Mouse (Mus musculus) gastrocnemius, postnatal 4 days (tissue): ENCODE measurements at regions not wholly inside any gene's neighbourhood (a gene's known extent, or its start where the extent isn't known, plus 50 kb on each side); places are given as distances from the start of the nearest gene placed in this dataset.
A peak's percentile ranks its signal among the peaks of the same experiment; 100 is the strongest.

Experiments used
- DNase-seq, 2 experiments: peaks; one replicate each; pipeline ENCODE4 v3.0.0; 2021 to 2022; ENCODE audit warnings: low spot score in 2 of 2, mixed read lengths in 2 of 2

DNA sequence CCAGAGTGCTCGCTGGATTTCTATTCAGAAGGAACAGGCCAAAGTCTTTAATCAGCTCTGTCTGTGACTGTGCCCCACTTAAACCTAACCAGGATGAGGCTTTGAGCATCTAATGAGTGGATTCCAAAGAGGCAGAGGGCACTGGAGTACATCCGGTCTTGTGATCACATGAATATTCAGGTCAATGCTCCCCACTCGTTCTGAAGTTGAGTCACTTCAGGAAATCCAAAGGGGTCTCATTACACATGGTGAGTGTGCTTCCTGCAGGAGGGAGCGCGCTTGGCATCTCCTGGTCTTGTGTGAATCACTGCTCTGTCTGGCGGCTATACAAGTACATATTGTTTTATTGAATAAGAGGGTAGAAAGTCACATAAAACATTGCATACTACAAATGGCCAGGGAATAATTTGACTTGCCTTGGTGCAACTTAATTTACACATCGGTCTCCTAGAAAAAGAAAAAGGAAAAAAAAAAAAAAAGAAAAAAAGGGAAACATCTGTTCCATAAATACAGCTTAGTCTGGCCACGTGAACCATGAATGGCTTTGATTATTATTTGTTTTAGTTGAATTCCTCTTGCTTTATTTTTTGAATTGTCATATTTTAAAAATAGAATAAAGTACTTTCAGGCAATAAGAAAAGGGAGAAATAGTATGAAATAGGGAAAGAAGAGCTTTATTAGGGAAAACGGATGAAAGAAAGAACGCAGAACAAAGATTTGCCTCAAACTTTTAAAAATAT lies 148.1 kb upstream of the Hmga2 start:
- no peak for DNase-seq

DNA sequence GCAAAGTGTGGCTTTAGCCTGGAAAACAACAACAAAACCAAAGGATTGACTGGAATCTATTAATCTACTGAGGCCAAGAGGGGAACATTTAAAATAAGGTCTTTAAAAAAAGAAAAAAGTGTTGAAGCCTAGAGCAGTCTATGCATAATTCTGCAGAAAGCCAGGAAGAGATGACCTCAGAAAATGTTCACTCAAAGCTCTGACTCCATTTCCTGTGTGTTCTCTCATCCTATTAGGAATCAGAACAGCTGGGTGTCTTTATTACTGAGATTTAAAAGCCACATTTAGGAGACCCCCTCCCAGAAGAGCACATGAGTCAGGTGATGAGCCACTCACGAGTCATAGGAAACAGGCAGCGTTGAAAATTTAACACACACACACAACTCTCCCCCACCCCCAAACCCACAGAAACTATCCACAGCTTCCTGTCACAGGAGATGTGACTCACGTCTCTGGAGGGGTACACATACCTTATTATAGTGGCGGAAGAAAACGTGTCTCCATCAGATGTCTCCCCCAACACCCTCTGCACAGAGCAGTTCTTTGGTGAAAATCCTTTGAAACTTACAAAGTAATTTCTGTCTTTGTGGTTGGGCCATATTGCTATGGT lies 140.2 kb upstream of the Hmga2 start:
- DNase-seq = no peak

DNA sequence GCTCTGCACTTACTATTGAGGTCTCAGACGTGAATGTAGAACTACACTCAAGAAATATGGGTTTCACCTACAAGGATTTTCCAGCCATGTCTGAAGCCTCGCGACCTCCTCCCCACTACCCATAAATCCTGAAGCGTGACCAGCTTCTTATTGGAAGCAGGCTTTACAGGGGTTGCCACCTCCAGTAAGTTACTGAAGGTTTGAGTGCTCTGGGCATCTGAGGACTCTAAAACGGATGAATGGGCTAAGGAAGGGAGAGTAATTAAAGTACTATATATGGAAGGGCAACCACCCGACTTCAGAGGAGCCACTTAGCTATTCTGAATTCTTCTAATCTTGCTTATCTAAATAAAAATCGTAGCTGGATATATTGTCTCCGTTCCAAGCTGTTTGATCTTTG lies 136.1 kb upstream of the Hmga2 start:
- no peak for DNase-seq

DNA sequence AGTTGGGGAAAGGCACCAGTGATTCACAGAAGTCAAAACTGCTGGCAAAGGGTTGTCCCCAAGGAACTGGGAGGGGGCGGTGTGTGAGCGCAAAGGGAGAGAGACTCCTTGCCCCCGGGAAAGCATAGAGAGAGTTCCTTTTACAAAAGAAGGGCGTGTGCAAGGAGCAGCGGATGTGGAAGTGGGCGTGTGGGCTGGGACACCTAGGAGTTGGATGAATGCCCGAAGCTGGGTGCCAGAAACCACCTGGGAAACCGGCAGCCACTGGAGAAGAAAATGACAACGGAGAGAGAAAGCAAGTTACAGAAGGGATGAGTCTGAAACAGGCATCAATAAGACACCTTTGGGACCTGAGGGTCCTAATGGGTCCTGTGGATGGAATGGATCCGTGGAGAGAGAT lies 133.8 kb upstream of the Hmga2 start:
- no peak for DNase-seq

DNA sequence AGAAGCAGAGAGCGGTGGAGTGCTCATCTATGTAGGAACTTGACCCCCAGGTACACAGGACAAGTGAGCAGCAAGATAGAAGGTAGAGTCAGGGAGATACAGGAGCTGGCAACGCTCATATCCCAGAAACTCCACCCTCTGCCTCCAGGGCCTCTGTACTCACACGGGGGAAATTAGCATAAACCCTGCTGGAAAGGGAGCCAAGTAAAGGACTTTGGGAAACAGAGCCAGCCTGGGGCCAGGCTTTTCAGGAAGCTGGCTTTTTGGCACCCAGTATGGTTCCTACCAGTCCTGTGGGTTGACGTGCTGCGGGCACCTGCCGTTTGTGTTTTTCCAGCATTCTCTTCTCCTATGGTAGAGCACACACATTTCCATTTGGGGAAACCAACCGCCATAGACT lies 128.2 kb upstream of the Hmga2 start:
- DNase-seq = no peak

DNA sequence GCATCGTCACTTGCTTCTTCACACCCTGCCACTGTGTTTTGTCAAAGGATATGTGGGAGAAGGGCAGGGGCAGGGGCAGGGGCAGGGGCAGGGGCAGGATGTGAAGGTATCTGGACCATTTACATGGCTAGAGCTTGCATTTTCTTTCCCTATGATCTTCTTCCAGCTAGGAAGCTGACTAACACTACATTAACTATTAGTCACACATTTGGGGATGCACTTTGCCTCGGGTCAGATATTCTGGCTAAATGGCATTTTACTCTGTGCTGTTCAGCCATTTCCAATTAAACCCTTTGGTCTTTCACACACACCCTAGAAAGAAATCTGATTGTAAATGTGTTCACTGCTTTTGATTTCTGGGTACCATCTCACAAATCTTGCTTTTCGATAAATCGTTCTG lies 126.9 kb upstream of the Hmga2 start:
- DNase-seq = no peak

DNA sequence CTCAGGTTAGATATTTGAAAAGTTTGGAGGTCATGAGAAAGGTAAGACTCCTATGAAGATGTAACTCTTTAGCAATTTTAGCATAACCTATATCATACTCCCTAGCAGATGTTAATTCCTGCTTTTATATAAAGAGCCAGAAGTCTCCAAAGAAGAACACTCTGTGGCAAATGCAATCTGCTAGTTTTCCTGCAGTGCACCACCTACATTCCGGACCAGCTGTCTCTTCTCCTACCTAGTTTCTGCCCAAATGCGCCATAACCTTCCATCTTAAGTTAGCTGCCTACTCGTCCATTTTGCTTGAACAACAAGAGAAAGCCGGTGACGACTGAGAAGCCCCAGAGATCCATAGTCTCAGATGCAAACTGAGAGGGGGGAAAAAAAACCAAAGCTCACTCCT lies 124.5 kb upstream of the Hmga2 start:
- no peak for DNase-seq

DNA sequence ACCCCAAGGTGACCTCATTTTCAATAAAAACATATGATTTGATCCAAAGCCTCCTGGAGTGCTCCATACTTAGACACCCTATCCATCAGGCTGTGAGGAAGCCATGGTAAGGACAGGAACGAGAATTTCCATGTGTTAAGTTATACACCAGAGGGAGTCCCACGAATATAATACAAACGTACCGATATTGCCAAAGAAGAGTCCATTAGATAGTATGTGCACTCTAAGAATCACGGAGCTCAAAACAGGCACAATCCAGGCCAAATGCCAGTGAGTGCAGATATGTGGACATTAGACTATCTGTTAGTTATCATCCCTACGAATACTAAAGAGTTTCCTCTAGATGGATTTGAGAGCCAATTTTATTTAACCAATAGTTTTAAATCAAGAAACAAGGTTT lies 123.3 kb upstream of the Hmga2 start:
- DNase-seq = no peak

DNA sequence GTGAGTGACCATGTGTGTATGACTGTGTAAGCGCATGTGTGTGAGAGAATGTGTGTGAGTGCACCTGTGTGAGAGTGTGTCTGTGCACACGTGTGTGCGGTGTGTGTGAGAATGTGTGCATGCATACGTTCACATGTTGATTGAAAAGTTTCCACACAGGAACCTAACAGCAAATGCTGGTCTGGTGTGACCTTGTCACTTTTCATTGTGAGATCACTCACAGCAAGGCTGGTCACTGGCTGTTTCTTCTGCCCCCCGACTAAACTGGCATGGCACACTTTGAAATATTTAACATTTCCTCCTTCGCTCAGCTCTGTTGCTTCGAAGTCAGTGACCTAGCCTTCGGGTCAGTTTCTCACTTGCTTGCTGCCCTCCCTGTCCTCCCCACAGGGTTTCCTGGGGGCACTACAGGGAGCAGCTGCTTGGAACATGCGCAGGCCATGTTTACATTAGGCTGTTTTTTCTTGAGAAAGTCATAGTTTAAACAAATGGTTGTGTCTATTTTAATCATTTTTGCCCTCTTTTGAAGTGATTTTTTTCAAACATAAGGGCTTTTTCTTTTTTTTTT lies 121.1 kb upstream of the Hmga2 start:
- DNase-seq = no peak

DNA sequence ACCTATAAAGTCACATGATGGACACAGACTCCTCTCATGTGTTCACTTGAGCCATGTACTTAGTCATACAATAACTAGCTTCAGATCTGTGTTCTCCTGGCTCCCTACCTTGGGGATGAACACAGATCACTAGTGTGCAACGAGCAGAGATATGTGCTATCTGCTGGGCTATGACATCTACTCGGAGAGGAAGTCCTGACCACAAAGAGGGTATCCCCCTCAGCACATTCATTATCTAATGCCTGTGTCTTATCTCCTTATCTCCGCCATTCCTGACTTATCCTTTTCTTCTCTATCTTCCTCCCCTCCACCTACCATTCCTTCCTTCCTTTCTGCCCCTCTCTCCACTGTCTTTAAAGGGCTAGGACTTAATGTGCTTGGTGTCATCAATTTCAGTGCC lies 118.9 kb upstream of the Hmga2 start:
- DNase-seq = no peak

DNA sequence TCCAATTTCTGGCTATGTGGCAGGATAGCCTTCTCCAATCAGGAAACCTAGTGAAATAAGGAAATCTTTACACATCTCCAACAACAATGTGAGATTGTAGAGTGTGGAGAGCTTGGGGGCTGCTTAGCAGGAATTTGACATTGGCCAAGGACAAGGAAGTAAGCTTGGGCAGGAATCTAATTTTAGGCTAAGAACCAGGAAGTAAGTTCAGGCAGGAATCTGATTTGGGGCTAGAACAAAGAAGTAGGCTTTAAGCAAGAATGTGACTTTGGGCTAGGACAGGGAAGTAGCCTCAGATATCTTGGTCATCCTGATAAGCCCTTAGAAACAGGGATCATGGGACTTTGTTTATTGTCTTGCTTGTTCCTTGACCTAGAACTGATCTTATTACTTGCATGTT lies 117.6 kb upstream of the Hmga2 start:
- no peak for DNase-seq

DNA sequence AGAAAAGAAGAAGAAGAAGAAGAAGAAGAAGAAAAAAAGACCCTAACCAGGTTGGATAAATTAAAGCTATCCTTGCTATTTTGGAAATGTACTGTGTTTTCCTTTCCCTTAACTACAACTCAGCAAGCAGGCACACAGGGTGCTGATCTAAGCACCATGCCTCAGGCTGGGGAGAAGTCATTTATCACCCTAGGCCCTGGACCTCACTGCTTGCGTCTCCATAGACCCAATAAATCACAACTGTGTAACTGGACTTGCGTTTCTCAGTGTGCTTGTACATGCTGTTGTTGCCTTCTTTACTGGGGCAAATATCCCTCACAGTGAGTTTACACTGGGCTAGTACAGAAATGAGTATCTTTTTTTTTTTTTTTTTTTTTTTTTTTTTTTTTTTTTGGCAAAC lies 113.4 kb upstream of the Hmga2 start:
- no peak for DNase-seq

DNA sequence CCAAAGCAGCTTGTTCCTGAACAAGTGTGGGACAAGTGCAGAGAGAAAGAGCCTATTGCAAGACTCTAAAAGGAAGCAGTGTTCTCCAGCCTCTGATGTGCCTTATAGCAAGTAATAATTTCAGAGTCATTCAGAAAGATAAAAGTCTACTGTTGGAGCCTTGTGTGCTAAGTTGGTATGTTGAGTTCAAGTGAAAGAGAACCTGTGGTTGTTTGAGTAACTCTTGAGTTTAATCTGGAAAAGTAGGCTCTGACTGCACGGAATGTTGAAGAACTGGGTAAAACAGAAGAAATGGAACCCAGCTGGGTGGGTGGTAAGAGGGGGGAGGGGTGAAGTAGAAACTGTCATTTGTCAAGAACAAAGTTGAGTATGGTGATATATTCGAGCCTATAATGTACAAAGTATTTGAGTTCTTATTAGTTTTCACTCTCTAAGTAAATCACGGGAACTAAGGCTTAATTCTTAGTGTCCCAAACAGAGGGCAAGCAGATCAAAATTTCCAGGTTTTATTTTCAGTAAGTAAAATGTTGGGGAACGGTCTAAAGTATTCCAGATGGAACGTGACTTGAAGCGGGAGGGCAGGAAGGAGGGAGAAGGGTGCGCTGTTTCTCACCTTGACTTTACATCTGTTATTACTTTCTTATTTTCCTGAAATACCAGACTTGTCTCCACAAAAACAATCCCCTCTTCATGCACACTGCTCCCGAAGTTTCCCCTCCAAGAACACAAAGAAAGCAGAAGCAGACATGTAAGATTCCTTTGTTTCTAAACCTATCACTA lies 111.8 kb upstream of the Hmga2 start:
- DNase-seq = no peak

DNA sequence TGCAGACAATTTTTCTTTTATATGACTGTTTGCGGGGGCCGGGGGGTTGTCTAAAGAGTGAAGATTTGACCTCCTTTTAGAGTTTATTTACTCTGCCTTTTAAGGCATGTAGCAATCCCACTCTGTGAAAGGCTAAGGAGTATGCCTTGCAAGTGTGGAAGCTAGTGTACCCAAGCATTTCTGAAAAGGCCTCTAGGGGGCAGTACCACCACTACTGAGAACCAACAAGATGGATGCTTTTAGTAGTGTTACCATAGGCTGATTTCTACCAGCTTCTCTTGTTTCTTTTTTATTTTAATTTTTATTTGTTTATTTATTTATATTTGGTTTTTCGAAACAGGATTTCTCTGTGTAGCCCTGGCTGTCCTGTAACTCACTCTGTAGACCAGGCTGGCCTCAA lies 110.9 kb upstream of the Hmga2 start:
- peak in 1 of 2 experiments; percentile 18 for DNase-seq

DNA sequence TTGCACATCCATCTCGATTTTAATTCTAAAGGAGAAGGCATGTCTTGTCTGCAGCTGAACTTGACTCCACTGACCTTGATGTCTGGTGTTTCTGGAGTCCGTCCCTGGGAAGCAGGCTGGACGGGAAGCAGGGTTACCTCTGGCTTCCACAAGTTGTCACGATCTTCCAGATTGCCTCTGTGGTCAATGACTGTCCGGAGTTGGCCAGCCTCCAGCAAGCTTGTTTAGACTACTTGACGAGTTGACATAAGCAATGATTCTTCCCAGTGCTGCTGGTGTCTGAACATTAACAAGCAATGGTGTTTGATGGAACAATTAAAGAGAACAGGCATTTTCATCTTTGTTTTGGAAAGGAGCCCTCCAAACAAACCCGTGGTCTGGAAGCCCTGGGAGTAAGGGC lies 106.2 kb upstream of the Hmga2 start:
- DNase-seq = no peak

DNA sequence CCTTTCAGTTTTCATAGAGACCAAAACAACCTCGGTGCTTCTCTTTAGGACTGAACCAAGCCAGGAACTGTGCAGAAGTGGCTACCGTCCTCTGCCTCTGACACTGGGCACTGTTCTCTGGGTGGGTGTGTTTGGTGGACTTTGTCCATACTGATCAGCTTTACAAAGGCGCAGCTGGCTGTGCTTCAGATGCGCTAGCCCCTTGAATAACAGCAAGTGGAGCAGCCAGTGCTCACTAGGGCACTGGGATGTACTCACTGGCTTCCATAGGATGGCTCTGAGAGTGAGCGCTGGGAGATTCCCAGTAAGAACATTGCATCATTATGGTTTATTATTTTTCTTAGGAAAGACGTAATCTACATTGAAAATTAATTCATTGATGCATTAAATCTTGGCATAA lies 105.3 kb upstream of the Hmga2 start:
- no peak for DNase-seq

DNA sequence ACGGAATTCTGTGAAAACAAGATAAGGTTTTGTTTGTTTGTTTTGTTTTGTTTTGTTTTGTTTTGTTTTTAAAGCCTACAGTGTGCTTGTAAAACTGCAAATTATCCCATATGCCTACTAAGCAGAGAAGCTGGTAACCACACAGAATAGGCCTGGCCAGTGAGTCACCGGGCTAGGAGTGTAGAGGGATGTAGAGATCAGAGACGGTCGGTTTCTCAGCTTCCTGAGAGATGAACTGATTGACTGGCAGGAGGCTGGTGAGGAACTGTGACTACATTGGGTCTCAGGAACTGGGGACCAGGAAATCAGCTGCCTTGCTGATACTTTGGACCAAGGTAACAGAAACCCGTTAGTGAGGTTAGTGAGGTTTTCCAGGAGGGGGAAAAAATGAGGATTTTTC lies 100.6 kb upstream of the Hmga2 start:
- DNase-seq = no peak

DNA sequence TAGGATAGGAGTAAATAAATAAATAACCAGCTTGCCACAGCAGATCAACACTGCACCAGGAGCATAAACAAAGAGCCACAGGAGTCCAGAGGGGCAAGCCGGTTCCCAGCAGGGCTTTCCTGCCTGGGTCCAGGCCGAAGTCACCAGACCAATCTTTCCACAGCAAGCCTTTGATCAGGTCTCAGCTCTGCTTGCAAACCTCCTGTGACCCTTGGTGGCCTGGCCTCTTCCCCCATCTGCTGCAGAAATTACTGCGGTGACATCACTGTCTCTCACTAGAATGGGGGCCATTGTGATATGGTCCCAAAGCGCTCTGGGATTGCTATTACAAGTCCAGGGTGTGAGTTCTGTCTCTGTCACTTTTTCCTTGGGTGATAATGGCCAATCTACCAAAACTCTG lies 99.9 kb upstream of the Hmga2 start:
- no peak for DNase-seq

DNA sequence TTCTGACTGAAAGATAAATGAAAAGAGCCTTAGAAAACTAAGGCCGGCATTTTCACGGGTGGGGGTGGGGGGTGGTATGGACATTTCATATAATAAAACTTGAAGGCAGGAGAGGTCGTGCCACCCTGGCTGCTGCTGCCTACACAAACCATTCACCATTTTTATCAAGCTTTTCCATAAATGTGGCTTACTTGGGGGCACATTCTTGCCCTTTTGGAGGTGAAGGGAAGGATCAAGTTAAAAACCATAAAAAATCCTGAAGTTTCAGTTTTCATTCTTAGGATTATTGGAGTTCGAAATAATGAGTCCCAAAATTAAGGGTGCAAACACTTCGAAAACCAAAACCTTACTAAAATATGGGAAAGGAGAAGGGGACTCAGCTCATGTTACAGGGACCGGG lies 95.1 kb upstream of the Hmga2 start:
- no peak for DNase-seq

DNA sequence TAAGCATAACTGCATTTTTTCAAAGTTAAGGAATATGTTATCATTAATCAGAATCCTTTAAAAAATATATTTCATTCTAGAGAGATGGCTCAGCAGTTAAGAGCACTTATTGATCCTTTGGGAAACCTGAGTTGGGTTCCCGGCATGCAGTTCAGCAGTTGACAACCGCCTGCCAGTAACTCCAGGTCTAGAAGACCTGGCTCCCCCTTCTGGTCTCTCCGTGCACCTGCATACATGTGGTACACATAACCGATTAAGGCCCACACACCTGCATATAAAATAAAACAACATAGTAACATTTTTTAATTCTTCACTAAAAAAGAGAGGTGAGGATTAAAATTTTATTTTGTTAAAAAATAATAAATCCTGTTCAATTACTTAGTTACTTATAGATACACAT lies 89.7 kb upstream of the Hmga2 start:
- no peak for DNase-seq

DNA sequence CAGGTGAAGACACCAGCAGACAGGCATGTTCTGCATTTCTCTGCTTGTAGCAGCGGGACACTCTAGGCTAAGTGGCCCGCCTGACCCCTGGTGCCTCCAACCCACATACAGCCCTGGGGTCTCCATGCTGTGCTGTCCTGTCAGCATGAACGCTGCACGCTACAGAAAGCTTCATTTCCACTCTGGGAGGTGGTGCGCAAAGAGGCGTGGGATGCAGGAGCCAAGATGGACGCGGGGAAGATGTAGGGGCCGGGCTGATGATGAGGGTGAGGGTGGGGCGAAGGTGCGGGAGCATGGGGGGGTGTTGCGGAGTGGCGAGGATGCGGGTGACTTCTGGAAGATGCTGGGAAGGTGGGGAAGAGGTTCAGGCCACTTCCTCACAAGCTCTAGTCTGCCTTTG lies 88.6 kb upstream of the Hmga2 start:
- DNase-seq = no peak

DNA sequence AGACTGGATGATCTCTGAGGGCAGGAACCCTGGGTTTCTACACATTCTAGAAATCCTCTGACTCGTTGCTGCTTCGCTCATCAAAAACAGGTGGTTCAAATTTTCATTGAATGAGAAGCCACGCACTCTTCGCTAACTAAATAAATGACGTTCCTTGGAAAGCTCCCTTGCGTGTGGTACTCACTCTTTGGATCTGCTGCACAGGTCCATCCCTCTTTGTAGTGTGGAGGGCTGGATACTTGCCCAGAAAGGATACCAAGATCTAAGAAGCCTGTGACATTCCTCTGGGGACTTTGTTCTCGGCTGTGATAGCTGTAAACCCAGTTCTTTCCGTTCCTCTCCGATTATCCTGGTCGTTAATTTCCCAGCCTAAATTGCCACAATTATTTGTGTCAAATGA lies 87.7 kb upstream of the Hmga2 start:
- DNase-seq = no peak
